Mouse (Mus musculus) neural tube, embryonic 14.5 days (tissue): Measurements from ENCODE around the gene Gm17651. TPM values are rescaled to one million over a fixed set of nuclear protein-coding genes. Genes with fewer than 3 reads are reported as not detected.

ENCODE experiments used
- ATAC-seq: fragments of 200-750 bp; cut with Nextera tagmentation; 2 replicates; pipeline ENCODE4 v1.8.0; 2017; ENCODE audit warnings: low read depth, mild to moderate bottlenecking, moderate TSS enrichment, moderate library complexity
- H3K27ac ChIP-seq: fragments of 300-500 bp; sonication (generic); 2 replicates; pipeline ENCODE4 v1.5.1; 2014; ENCODE audit warnings: low read depth, mild to moderate bottlenecking, control low read depth, low read length, moderate library complexity, mixed read lengths
- H3K27me3 ChIP-seq: fragments of 300-500 bp; sonication (generic); 2 replicates; pipeline ENCODE4 v1.6.1; 2014; ENCODE audit warnings: low read length; ENCODE audit not compliant: control insufficient read depth, insufficient read depth
- H3K36me3 ChIP-seq: fragments of 300-500 bp; sonication (generic); 2 replicates; pipeline ENCODE4 v1.6.1; 2014; ENCODE audit warnings: low read length, mixed read lengths; ENCODE audit not compliant: control insufficient read depth, insufficient read depth
- H3K4me1 ChIP-seq: fragments of 300-500 bp; sonication (generic); 2 replicates; pipeline ENCODE4 v1.6.1; 2014; ENCODE audit warnings: low read length; ENCODE audit not compliant: control insufficient read depth, insufficient read depth
- H3K4me2 ChIP-seq: fragments of 300-500 bp; sonication (generic); 2 replicates; pipeline ENCODE4 v1.6.1; 2014; ENCODE audit warnings: mild to moderate bottlenecking, low read depth, low read length, control low read depth
- H3K4me3 ChIP-seq: fragments of 300-500 bp; sonication (generic); 2 replicates; pipeline ENCODE4 v1.5.1; 2014; ENCODE audit warnings: low read depth, low read length, control low read depth, mixed read lengths
- H3K9ac ChIP-seq: fragments of 300-500 bp; sonication (generic); replicated peaks from 2 replicates; pipeline ENCODE4 v1.6.1; 2014; ENCODE audit warnings: low read depth, mild to moderate bottlenecking, control low read depth, low read length, mixed read lengths
- H3K9me3 ChIP-seq: fragments of 300-500 bp; sonication (generic); 2 replicates; pipeline ENCODE4 v1.6.1; 2016; ENCODE audit warnings: low read length; ENCODE audit not compliant: control insufficient read depth
- WGBS: fragments of 180-500 bp; shearing (Covaris S2); extraction: QIAGEN DNeasy Blood & Tissue Kit; methylation state at CpG from one replicate; pipeline ENCODE4 v1.1.7; 2014; 5-methylcytosine and 5-hydroxymethylcytosine counted together
- polyA plus RNA-seq: library from polyadenylated mRNA; unstranded; fragments of >200 nt; fragmentation: Nextera tagmentation; extraction: Ambion mirVana; gene quantifications from 2 replicates; pipeline ENCODE4 v1.2.1, GENCODE M21; 2014

Gm17651 gene
- polyA plus RNA-seq, 1 experiment from 2014 or later: not detected

GRCm38 (mm10) chr3:97649469-97649868 is 25.0 kb downstream of the Gm17651 start:
- Histone ChIP-seq H3K4me3 (no peak overlapping the region), H3K4me1 (no peaks in the 10 kb centered on the region), H3K36me3 (no peaks in the 10 kb centered on the region), H3K4me2 (no peak overlapping the region), H3K9me3 (no peaks in the 10 kb centered on the region), H3K27ac (no peak overlapping the region), H3K9ac (no peak overlapping the region), H3K27me3 (no peaks in the 10 kb centered on the region)
- 75% methylated on average over 6 of the region's 6 CpGs for WGBS
- no peak for ATAC-seq

DNA sequence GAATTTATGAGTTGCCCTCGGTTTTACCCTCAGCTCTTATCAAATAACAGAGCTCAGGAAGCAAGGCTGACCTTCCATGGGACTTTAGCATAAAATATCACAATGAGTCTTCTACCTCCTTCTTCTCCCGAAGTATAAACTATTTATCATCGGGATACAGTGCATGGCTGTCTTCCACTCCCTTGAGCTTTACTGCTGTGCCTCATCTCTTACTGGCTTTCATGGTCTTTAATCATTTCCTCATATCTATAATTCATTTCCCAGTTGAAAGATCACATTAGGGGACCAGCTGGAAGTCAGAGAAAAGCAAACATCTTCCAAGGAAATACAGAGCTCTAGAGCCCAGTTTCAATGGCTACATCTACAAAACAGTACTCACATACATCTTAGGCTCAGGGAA is 25.5 kb downstream of the Gm17651 start:
- Histone ChIP-seq H3K4me2 (no peak overlapping the region), H3K36me3 (no peaks in the 10 kb centered on the region)

DNA sequence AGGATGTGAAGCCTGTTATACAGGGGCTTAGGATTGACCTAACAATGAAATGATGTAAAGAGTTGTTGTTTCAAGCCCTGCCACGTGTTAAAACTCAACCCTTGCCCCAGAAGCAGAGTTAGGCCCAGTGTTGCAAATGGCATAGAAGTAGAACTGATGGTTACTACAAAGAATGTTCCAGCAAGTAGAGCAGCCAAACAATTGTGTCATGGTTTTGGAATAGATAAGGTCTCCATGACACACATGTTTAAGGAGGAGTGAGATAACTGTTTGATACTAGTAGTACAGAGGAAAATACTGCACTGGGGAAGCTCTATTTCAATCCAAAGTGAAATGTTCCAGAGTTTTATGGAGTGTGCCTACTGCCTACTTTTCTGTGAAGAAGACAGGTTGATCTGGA is 26.0 kb downstream of the Gm17651 start:
- WGBS: 52% methylated on average over 1 of the region's 1 CpGs
- Histone ChIP-seq H3K4me1 (no peaks in the 10 kb centered on the region), H3K4me2 (no peak overlapping the region), H3K36me3 (no peaks in the 10 kb centered on the region), H3K9me3 (no peaks in the 10 kb centered on the region), H3K4me3 (no peak overlapping the region), H3K27ac (no peak overlapping the region), H3K9ac (no peak overlapping the region), H3K27me3 (no peaks in the 10 kb centered on the region)
- no peak for ATAC-seq

More for the DNA sequence above, 25.5 kb downstream of the Gm17651 start:
- H3K27me3 ChIP-seq: no peaks in the 10 kb centered on the region
- no peak overlapping the region for H3K27ac ChIP-seq
- no peak overlapping the region for H3K9ac ChIP-seq
- 73% methylated on average over 3 of the region's 3 CpGs for WGBS
- no peak for ATAC-seq
- H3K4me3 ChIP-seq: no peak overlapping the region
- no peaks in the 10 kb centered on the region for H3K4me1 ChIP-seq
- no peaks in the 10 kb centered on the region for H3K9me3 ChIP-seq

GRCm38 (mm10) chr3:97642001-97642400 is 32.5 kb downstream of the Gm17651 start:
- H3K9me3 ChIP-seq: no peaks in the 10 kb centered on the region
- H3K27me3 ChIP-seq: no peaks in the 10 kb centered on the region
- H3K4me2 ChIP-seq: no peak overlapping the region
- no peaks in the 10 kb centered on the region for H3K36me3 ChIP-seq
- no peak overlapping the region for H3K4me3 ChIP-seq
- H3K4me1 ChIP-seq: no peaks in the 10 kb centered on the region
- H3K27ac ChIP-seq: no peak overlapping the region
- ATAC-seq: no peak
- WGBS: 87% methylated on average over 9 of the region's 9 CpGs
- no peak overlapping the region for H3K9ac ChIP-seq

DNA sequence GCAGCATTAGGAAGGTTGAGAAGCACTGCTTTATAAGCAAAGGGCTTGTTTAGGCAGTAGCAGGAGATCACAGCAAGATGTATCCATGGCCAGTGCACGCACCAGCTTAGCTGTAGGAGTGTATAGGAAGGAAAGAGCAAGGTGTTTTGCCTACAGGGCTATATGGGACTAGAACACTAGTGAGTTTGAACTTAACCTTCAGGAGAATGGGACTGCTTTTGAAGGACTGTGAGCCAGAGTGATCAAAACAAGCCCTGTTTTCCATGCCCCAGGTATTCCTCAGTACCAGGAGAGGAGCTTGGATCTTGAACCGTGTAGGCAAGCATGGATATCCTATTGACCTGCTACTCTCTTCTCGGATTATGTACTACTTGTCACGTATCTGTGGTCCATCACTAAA is 33.1 kb downstream of the Gm17651 start:
- 91% methylated on average over 4 of the region's 4 CpGs for WGBS
- H3K27me3 ChIP-seq: no peaks in the 10 kb centered on the region
- H3K4me3 ChIP-seq: no peak overlapping the region
- H3K9me3 ChIP-seq: no peaks in the 10 kb centered on the region
- no peak for ATAC-seq
- no peaks in the 10 kb centered on the region for H3K4me1 ChIP-seq
- H3K36me3 ChIP-seq: no peaks in the 10 kb centered on the region
- H3K4me2 ChIP-seq: no peak overlapping the region
- H3K9ac ChIP-seq: no peak overlapping the region
- no peak overlapping the region for H3K27ac ChIP-seq

DNA sequence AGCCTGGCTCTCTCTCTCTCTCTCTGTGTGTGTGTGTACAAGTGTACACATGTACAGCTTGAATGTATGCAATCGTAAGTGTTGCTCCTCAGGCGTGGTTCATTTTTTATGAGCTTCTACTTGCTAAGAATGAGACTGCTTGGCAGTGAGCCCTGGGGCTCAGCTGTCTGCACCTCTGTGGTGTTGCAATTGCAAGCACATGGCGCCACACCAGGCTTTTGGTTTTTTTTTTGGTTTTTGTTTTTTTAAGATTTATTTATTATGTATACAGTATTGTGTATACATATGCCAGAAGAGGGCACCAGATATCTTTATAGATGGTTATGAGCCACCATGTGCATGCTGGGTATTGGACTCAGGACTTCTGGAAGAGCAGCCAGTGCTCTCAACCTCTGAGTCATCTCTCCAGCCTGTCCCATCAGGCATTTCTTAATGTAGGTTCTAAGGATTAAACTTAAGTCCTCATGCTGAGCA is 40.2 kb downstream of the Gm17651 start:
- peak; percentile 46; the same call in 1 of the 2 replicates for ATAC-seq
- H3K36me3 ChIP-seq: no peaks in the 10 kb centered on the region

DNA sequence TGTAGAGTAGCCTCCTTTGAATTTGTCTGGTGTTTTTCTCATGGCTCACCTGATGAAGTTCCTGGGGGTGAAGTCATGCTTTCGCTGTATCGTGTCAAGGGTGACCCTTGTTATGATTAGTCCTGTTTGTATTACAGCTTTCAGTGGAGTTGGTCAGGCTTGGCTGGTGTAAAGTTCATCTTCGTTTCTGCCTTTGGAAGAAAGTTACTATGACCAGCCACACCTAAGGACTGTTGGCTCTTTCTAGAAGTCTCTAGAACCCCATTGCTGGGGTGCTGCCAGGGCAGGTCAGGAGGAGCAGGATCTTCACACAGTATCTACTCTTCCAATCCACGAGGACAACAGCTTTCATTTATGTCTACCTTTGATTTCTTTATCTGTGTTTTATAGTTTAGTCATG is 41.0 kb downstream of the Gm17651 start:
- Histone ChIP-seq H3K4me1 (no peaks in the 10 kb centered on the region), H3K4me2 (no peak overlapping the region), H3K9me3 (no peaks in the 10 kb centered on the region), H3K27me3 (no peaks in the 10 kb centered on the region), H3K4me3 (no peak overlapping the region), H3K36me3 (no peaks in the 10 kb centered on the region), H3K9ac (no peak overlapping the region), H3K27ac (no peak overlapping the region)
- WGBS: 87% methylated on average over 4 of the region's 4 CpGs
- ATAC-seq: no peak

More for the DNA sequence above, 40.2 kb downstream of the Gm17651 start:
- Histone ChIP-seq H3K4me2 (no peak overlapping the region), H3K9ac (no peak overlapping the region), H3K4me1 (no peaks in the 10 kb centered on the region), H3K27ac (no peak overlapping the region), H3K4me3 (no peak overlapping the region), H3K27me3 (no peaks in the 10 kb centered on the region), H3K9me3 (no peaks in the 10 kb centered on the region)
- 49% methylated on average over 3 of the region's 3 CpGs for WGBS

- H3K27ac ChIP-seq: no peak overlapping the region
- no peaks in the 10 kb centered on the region for H3K9me3 ChIP-seq
- H3K27me3 ChIP-seq: no peaks in the 10 kb centered on the region
- ATAC-seq: no peak
- no peaks in the 10 kb centered on the region for H3K4me1 ChIP-seq
- H3K4me2 ChIP-seq: no peak overlapping the region
- WGBS: 91% methylated on average over 8 of the region's 8 CpGs
- no peak overlapping the region for H3K9ac ChIP-seq
- no peaks in the 10 kb centered on the region for H3K36me3 ChIP-seq
- H3K4me3 ChIP-seq: no peak overlapping the region
These were observed 43.1 kb downstream of the Gm17651 start for GRCm38 (mm10) chr3:97631258-97631860.

DNA sequence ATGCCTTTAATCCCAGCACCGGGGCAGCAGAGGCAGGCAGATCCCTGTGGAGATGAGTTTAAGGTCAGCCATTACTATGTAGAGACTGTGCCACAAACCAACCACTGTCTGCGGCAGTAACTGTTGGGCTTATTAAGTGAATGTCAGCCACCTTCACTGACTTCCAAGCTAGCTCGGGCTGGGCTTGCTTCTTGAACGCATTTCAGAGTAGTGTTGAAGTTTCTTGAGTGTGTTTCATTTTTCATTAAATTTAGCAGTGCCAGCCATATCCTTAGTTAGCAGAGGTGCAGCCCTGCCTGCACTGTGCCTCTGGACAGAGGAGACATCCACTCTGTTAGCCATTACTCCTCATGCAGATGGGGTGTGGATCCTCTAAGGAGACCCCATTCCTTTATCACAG is 43.7 kb downstream of the Gm17651 start:
- 96% methylated on average over 4 of the region's 4 CpGs for WGBS
- no peak for ATAC-seq

More for the DNA sequence above, 43.7 kb downstream of the Gm17651 start:
- Histone ChIP-seq H3K36me3 (no peaks in the 10 kb centered on the region), H3K9me3 (no peaks in the 10 kb centered on the region), H3K27ac (no peak overlapping the region), H3K4me3 (no peak overlapping the region), H3K4me1 (no peaks in the 10 kb centered on the region), H3K9ac (no peak overlapping the region), H3K27me3 (no peaks in the 10 kb centered on the region), H3K4me2 (no peak overlapping the region)
